Mouse (Mus musculus): ENCODE results near the gene Gm17657.
"Not testable (repeated sequence)": the region's sequence is repeated elsewhere in the genome, so short reads cannot be mapped to it uniquely, and the experiment has no call there.

The Gm17657 gene

GRCm38 (mm10) chr17:29500802-29501469 lies 48.5 kb downstream of the Gm17657 start:
- DNase-seq: no peak

- no peak for DNase-seq
Measured at GRCm38 (mm10) chr17:29500243-29500740, 49.1 kb downstream of the Gm17657 start.

- DNase-seq: no peak
Measured at GRCm38 (mm10) chr17:29499511-29499910, 49.9 kb downstream of the Gm17657 start.

GRCm38 (mm10) chr17:29498952-29499351 lies 50.5 kb downstream of the Gm17657 start:
- not testable (repeated sequence) for DNase-seq

- peak in 1 of 2 experiments; percentile 35 for DNase-seq
Measured at GRCm38 (mm10) chr17:29498028-29498427, 51.4 kb downstream of the Gm17657 start.

GRCm38 (mm10) chr17:29497481-29497880 lies 52.0 kb downstream of the Gm17657 start:
- DNase-seq: not testable (repeated sequence)

- DNase-seq: no peak
Measured at GRCm38 (mm10) chr17:29497071-29497354, 52.4 kb downstream of the Gm17657 start.

- DNase-seq: no peak
Measured at GRCm38 (mm10) chr17:29496211-29497070, 53.0 kb downstream of the Gm17657 start.

GRCm38 (mm10) chr17:29494732-29495076 lies 54.7 kb downstream of the Gm17657 start:
- peak in 1 of 2 experiments; percentile 29 for DNase-seq

GRCm38 (mm10) chr17:29494062-29494731 lies 55.2 kb downstream of the Gm17657 start:
- DNase-seq: peak; percentile 25 to 27

GRCm38 (mm10) chr17:29493461-29493980 lies 55.9 kb downstream of the Gm17657 start:
- no peak for DNase-seq

- peak; percentile 54 to 68 for DNase-seq
Measured at GRCm38 (mm10) chr17:29492269-29493191, 56.9 kb downstream of the Gm17657 start.

GRCm38 (mm10) chr17:29491591-29492268 lies 57.7 kb downstream of the Gm17657 start:
- DNase-seq: peak; percentile 39 to 55

- DNase-seq: no peak
Measured at GRCm38 (mm10) chr17:29490713-29491581, 58.5 kb downstream of the Gm17657 start, which contains the start of gene Pim1. TSS of gene Pim1 (plus strand) at chr17:29490753.

- DNase-seq: peak; percentile 97 to 98
Measured at GRCm38 (mm10) chr17:29489971-29490712, 59.3 kb downstream of the Gm17657 start.

- DNase-seq: peak in 1 of 2 experiments; percentile 21
Measured at GRCm38 (mm10) chr17:29488978-29489970, 60.2 kb downstream of the Gm17657 start.

GRCm38 (mm10) chr17:29488257-29488977 lies 61.0 kb downstream of the Gm17657 start:
- DNase-seq: no peak

All from spleen, adult 18-20 months (tissue).